ENCODE assay signal across 16 mouse cellular contexts in the genomic region with DNA sequence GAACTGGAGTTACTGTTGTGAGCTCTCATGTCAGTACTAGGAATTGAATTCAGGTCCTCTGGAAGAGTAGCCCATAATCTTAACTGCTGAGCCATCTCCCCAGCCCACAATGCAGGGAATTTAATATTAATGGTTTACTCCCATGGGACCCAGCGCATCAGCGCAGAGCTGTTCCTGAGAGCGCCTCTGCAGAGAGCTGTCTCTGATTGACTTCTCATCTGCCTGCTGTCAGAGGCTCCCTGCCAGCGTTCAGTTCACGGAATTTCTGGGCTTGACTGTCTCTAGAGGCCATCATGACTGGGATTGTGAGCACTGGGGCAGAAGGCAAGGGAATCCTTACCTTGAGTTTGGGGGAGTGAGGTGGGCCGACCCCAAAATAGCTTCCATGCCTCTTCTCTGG. TPM values are rescaled to one million over a fixed set of nuclear protein-coding genes. Genes with fewer than 3 reads are reported as not detected.
DNase-seq lines count a peak whose midpoint lies in the region; ATAC-seq and TF ChIP-seq lines count a peak whose summit lies in the region.
"Had no signal": no experiment of that assay in that cellular context is flagged by ENCODE, and none has a peak within 500 bp of the region (broad histone marks: within the 10 kb centered on the region; RNA-seq: fewer than 3 reads in every experiment).

No protein-coding gene starts in this region.

- DNase-seq in forebrain, embryonic 14.5 days (ENCODE audit: low spot score), result peak; percentile 21
- DNase-seq in forebrain, postnatal 0 days, result no peak
- no peak for DNase-seq in cerebellum, postnatal 10 days
- DNase-seq: B cell, adult 2 months; cerebellum, postnatal 14 days; liver, postnatal 0 days; lung, postnatal 36 days had no signal

- no peaks in the 10 kb centered on the region for H3K36me3 ChIP-seq in forebrain, embryonic 14.5 days (ENCODE audit: control insufficient read depth, insufficient read depth, low read length)
- H3K36me3 ChIP-seq in forebrain, postnatal 0 days (ENCODE audit: insufficient read depth), result no peaks in the 10 kb centered on the region
- no peaks in the 10 kb centered on the region for H3K36me3 ChIP-seq in neural tube, embryonic 14.5 days (ENCODE audit: control insufficient read depth, insufficient read depth, low read length)
- no peaks in the 10 kb centered on the region for H3K36me3 ChIP-seq in neural tube, embryonic 15.5 days
- peaks cover 3% of the 10 kb centered on the region; the same call in 1 of the 2 replicates for H3K36me3 ChIP-seq in intestine, embryonic 16.5 days (ENCODE audit: control insufficient read depth, insufficient read depth, low read length)
- H3K36me3 ChIP-seq: embryonic facial prominence, embryonic 12.5 days; G1E; heart, embryonic 13.5 days; midbrain, embryonic 12.5 days had no signal

- no peak overlapping the region for H3K9ac ChIP-seq in forebrain, embryonic 14.5 days (ENCODE audit: low read length)
- H3K9ac ChIP-seq in forebrain, postnatal 0 days, result no peak overlapping the region
- H3K9ac ChIP-seq in neural tube, embryonic 14.5 days (replicated peaks; ENCODE audit: low read depth, low read length), result no peak overlapping the region
- H3K9ac ChIP-seq in neural tube, embryonic 15.5 days (replicated peaks), result no peak overlapping the region
- H3K9ac ChIP-seq in intestine, embryonic 16.5 days (ENCODE audit: low read depth, low read length), result peak overlapping the region; percentile 57; the same call in 1 of the 2 replicates
- H3K9ac ChIP-seq: embryonic facial prominence, embryonic 12.5 days; liver, postnatal 0 days; midbrain, embryonic 12.5 days had no signal

- H3K9me3 ChIP-seq in forebrain, embryonic 14.5 days (replicated peaks; ENCODE audit: control insufficient read depth, low read length), result no peaks in the 10 kb centered on the region
- no peaks in the 10 kb centered on the region for H3K9me3 ChIP-seq in forebrain, postnatal 0 days (ENCODE audit: low read length)
- no peaks in the 10 kb centered on the region for H3K9me3 ChIP-seq in neural tube, embryonic 14.5 days (ENCODE audit: control insufficient read depth, low read length)
- H3K9me3 ChIP-seq in neural tube, embryonic 15.5 days (replicated peaks), result no peaks in the 10 kb centered on the region
- H3K9me3 ChIP-seq in intestine, embryonic 16.5 days (ENCODE audit: control insufficient read depth, low read length), result no peaks in the 10 kb centered on the region
- H3K9me3 ChIP-seq: embryonic facial prominence, embryonic 12.5 days; heart, embryonic 13.5 days; midbrain, embryonic 12.5 days had no signal

- 55% methylated on average over 6 of the region's 6 CpGs for WGBS in forebrain, embryonic 14.5 days
- 53% methylated on average over 6 of the region's 6 CpGs for WGBS in forebrain, postnatal 0 days
- 45% methylated on average over 6 of the region's 6 CpGs for WGBS in neural tube, embryonic 14.5 days
- 44% methylated on average over 6 of the region's 6 CpGs for WGBS in neural tube, embryonic 15.5 days
- WGBS in intestine, embryonic 16.5 days, result 61% methylated on average over 6 of the region's 6 CpGs

- TF ChIP-seq CTCF in forebrain, postnatal 0 days (IDR thresholded peaks at IDR 0.05; ENCODE audit: low read depth), result no peak

- peaks cover 29% of the 10 kb centered on the region for H3K27me3 ChIP-seq in forebrain, embryonic 14.5 days (replicated peaks; ENCODE audit: control insufficient read depth, insufficient read depth, low read length)
- H3K27me3 ChIP-seq in forebrain, postnatal 0 days (ENCODE audit: insufficient read depth, low read length), result peaks cover 31% of the 10 kb centered on the region
- H3K27me3 ChIP-seq in neural tube, embryonic 14.5 days (ENCODE audit: control insufficient read depth, insufficient read depth, low read length), result peaks cover 35% of the 10 kb centered on the region
- peaks cover 54% of the 10 kb centered on the region for H3K27me3 ChIP-seq in neural tube, embryonic 15.5 days (replicated peaks)
- H3K27me3 ChIP-seq in intestine, embryonic 16.5 days (replicated peaks; ENCODE audit: control insufficient read depth, insufficient read depth, low read length), result peaks cover 12% of the 10 kb centered on the region; the same call in 1 of the 2 replicates

- H3K4me3 ChIP-seq in forebrain, embryonic 14.5 days (ENCODE audit: low read depth, low read length), result no peak overlapping the region
- H3K4me3 ChIP-seq in forebrain, postnatal 0 days (ENCODE audit: low read depth, low read length), result no peak overlapping the region
- H3K4me3 ChIP-seq in neural tube, embryonic 14.5 days (ENCODE audit: low read depth, low read length), result no peak overlapping the region
- H3K4me3 ChIP-seq in neural tube, embryonic 15.5 days (replicated peaks), result no peak overlapping the region
- no peak overlapping the region for H3K4me3 ChIP-seq in intestine, embryonic 16.5 days (ENCODE audit: low read length)
- H3K4me3 ChIP-seq: embryonic facial prominence, embryonic 12.5 days; heart, embryonic 13.5 days; midbrain, embryonic 12.5 days had no signal

- H3K4me2 ChIP-seq in forebrain, embryonic 14.5 days (ENCODE audit: low read length), result no peak overlapping the region
- no peak overlapping the region for H3K4me2 ChIP-seq in forebrain, postnatal 0 days (ENCODE audit: low read depth)
- H3K4me2 ChIP-seq in neural tube, embryonic 14.5 days (ENCODE audit: low read depth, low read length), result no peak overlapping the region
- no peak overlapping the region for H3K4me2 ChIP-seq in neural tube, embryonic 15.5 days
- H3K4me2 ChIP-seq in intestine, embryonic 16.5 days (ENCODE audit: low read depth, low read length), result no peak overlapping the region
- H3K4me2 ChIP-seq: embryonic facial prominence, embryonic 12.5 days; heart, embryonic 13.5 days; midbrain, embryonic 12.5 days had no signal

- ATAC-seq in forebrain, embryonic 14.5 days, result no peak
- no peak for ATAC-seq in forebrain, postnatal 0 days
- peak; percentile 38; the same call in 1 of the 2 replicates for ATAC-seq in neural tube, embryonic 14.5 days (ENCODE audit: low read depth)
- ATAC-seq in neural tube, embryonic 15.5 days (ENCODE audit: low FRiP score), result no peak
- no peak for ATAC-seq in intestine, embryonic 16.5 days
- no peak for ATAC-seq in CD4-positive, CD25-positive, alpha-beta regulatory T cell, adult 4 months
- ATAC-seq: liver, postnatal 0 days had no signal

- H3K4me1 ChIP-seq in forebrain, embryonic 14.5 days (ENCODE audit: control insufficient read depth, insufficient read depth, low read length), result no peaks in the 10 kb centered on the region
- 0 out of 2 replicates have a peak, but pooled peaks cover 5% of the 10 kb centered on the region for H3K4me1 ChIP-seq in forebrain, postnatal 0 days (ENCODE audit: insufficient read depth)
- peaks cover 10% of the 10 kb centered on the region for H3K4me1 ChIP-seq in neural tube, embryonic 14.5 days (ENCODE audit: control insufficient read depth, insufficient read depth, low read length)
- H3K4me1 ChIP-seq in neural tube, embryonic 15.5 days, result peaks cover 29% of the 10 kb centered on the region
- H3K4me1 ChIP-seq in intestine, embryonic 16.5 days (ENCODE audit: control insufficient read depth, insufficient read depth, low read length), result peaks cover 36% of the 10 kb centered on the region

- no peak overlapping the region for H3K27ac ChIP-seq in forebrain, embryonic 14.5 days (ENCODE audit: low read depth, low read length)
- no peak overlapping the region for H3K27ac ChIP-seq in forebrain, postnatal 0 days (ENCODE audit: low read depth, low read length)
- no peak overlapping the region for H3K27ac ChIP-seq in neural tube, embryonic 14.5 days (ENCODE audit: low read depth, low read length)
- H3K27ac ChIP-seq in neural tube, embryonic 15.5 days (replicated peaks), result no peak overlapping the region
- no peak overlapping the region for H3K27ac ChIP-seq in intestine, embryonic 16.5 days (ENCODE audit: low read length)
- H3K27ac ChIP-seq: embryonic facial prominence, embryonic 12.5 days; heart, embryonic 13.5 days; midbrain, embryonic 12.5 days had no signal

RNA-seq across cellular contexts. Expression of gene Plekhg6, which starts 3.6 kb away (rescaled TPM):
- polyA plus RNA-seq in forebrain, embryonic 14.5 days (2014; fragmentation: Nextera tagmentation; extraction: Ambion mirVana), result 0.16 TPM in 1 of 2 replicates, not detected in the other
- 0.15 and 1.00 TPM in 2 replicates for total RNA-seq in forebrain, postnatal 0 days (2014; rRNA removed)
- 0.16 TPM in 2 replicates for polyA plus RNA-seq in forebrain, postnatal 0 days (2015; fragmentation: Nextera tagmentation; extraction: Ambion mirVana)
- polyA plus RNA-seq in neural tube, embryonic 14.5 days (2014; fragmentation: Nextera tagmentation; extraction: Ambion mirVana), result 0.09 and 0.13 TPM in 2 replicates
- 0.23 and 0.70 TPM in 2 replicates for polyA plus RNA-seq in neural tube, embryonic 15.5 days (2015; fragmentation: Nextera tagmentation; extraction: Ambion mirVana)
- 13.2 and 19.1 TPM in 2 replicates for polyA plus RNA-seq in intestine, embryonic 16.5 days (2015; fragmentation: Nextera tagmentation; extraction: Ambion mirVana)
- under 1 TPM in 1 of 2 experiments, not detected in 1; 0.12 TPM for polyA plus RNA-seq in CD4-positive, CD25-positive, alpha-beta regulatory T cell, adult 4 months (2017; shearing (Covaris generic))
- total RNA-seq: G1E; granulocyte monocyte progenitor cell, adult 5-6 weeks had no signal
- polyA plus RNA-seq: G1E had no signal

RNA-seq across cellular contexts. Expression of gene Tnfrsf1a, which starts 27.9 kb away (rescaled TPM):
- 14.2 and 16.2 TPM in 2 replicates for polyA plus RNA-seq in forebrain, embryonic 14.5 days (2014; fragmentation: Nextera tagmentation; extraction: Ambion mirVana)
- 6.8 and 12.1 TPM in 2 replicates for total RNA-seq in forebrain, postnatal 0 days (2014; rRNA removed)
- polyA plus RNA-seq in forebrain, postnatal 0 days (2015; fragmentation: Nextera tagmentation; extraction: Ambion mirVana), result 13.2 and 13.6 TPM in 2 replicates
- 6.5 and 15.0 TPM in 2 replicates for polyA plus RNA-seq in neural tube, embryonic 14.5 days (2014; fragmentation: Nextera tagmentation; extraction: Ambion mirVana)
- 13.6 and 28.4 TPM in 2 replicates for polyA plus RNA-seq in neural tube, embryonic 15.5 days (2015; fragmentation: Nextera tagmentation; extraction: Ambion mirVana)
- 90.0 and 95.3 TPM in 2 replicates for polyA plus RNA-seq in intestine, embryonic 16.5 days (2015; fragmentation: Nextera tagmentation; extraction: Ambion mirVana)
- polyA plus RNA-seq in CD4-positive, CD25-positive, alpha-beta regulatory T cell, adult 4 months (2017; shearing (Covaris generic)), result 10 to 100 TPM; 24.9 to 43.5 TPM
- total RNA-seq: G1E had no signal

RNA-seq across cellular contexts. Expression of gene Scnn1a, which starts 56.6 kb away (rescaled TPM):
- 0.29 and 0.37 TPM in 2 replicates for polyA plus RNA-seq in forebrain, embryonic 14.5 days (2014; fragmentation: Nextera tagmentation; extraction: Ambion mirVana)
- total RNA-seq in forebrain, postnatal 0 days (2014; rRNA removed), result 0.67 and 1.2 TPM in 2 replicates
- polyA plus RNA-seq in forebrain, postnatal 0 days (2015; fragmentation: Nextera tagmentation; extraction: Ambion mirVana), result 1.0 and 1.5 TPM in 2 replicates
- polyA plus RNA-seq in neural tube, embryonic 14.5 days (2014; fragmentation: Nextera tagmentation; extraction: Ambion mirVana), result 0.67 and 0.77 TPM in 2 replicates
- polyA plus RNA-seq in neural tube, embryonic 15.5 days (2015; fragmentation: Nextera tagmentation; extraction: Ambion mirVana), result 0.44 and 2.6 TPM in 2 replicates
- polyA plus RNA-seq in intestine, embryonic 16.5 days (2015; fragmentation: Nextera tagmentation; extraction: Ambion mirVana), result 5.0 and 7.6 TPM in 2 replicates
- polyA plus RNA-seq in CD4-positive, CD25-positive, alpha-beta regulatory T cell, adult 4 months (2017; shearing (Covaris generic)), result not detected
- polyA plus RNA-seq: G1E had no signal
